Mouse (Mus musculus) C2C12 (cell line): ENCODE measurements around the gene Gm49510.

Source experiments
- CTCF ChIP-seq: IDR thresholded peaks from one replicate; pipeline ENCODE4 v1.5.1; 2011; ENCODE audit not compliant: control insufficient read depth, insufficient read depth, insufficient read length
- MAX ChIP-seq: IDR thresholded peaks from one replicate; pipeline ENCODE4 v1.6.1; 2011; ENCODE audit warnings: mild to moderate bottlenecking, control low read depth
- MYOG ChIP-seq: IDR thresholded peaks from one replicate; pipeline ENCODE4 v1.6.1; 2011; ENCODE audit not compliant: control insufficient read depth, insufficient read length; ENCODE audit errors: extremely low read depth
- USF1 ChIP-seq: IDR thresholded peaks from one replicate; pipeline ENCODE4 v1.6.1; 2011; ENCODE audit warnings: low read depth, mild to moderate bottlenecking, control low read depth, moderate library complexity

GRCm38 (mm10) chr15:78914823-78915659, 15.6 kb downstream of the Gm49510 start:
- TF ChIP-seq CTCF (no peak), MYOG (no peak), MAX (no peak), USF1 (no peak)
